Mouse (Mus musculus) bone marrow, adult 2 months (tissue): ENCODE measurements around the gene Eif4b. TPM values are rescaled to one million over a fixed set of nuclear protein-coding genes. Genes with fewer than 3 reads are reported as not detected.
A peak's percentile ranks its signal among the peaks of the same experiment; 100 is the strongest.

Experiments used
- H3K27ac ChIP-seq: fragments of 200-500 bp; 2 replicates; pipeline ENCODE4 v1.5.1; 2012; ENCODE audit warnings: low read depth, mild to moderate bottlenecking, control low read depth, inconsistent platforms, low read length; ENCODE audit not compliant: control insufficient read depth, poor library complexity, insufficient read depth
- H3K4me1 ChIP-seq: fragments of 200-500 bp; 2 replicates; pipeline ENCODE4 v1.6.1; 2011; ENCODE audit warnings: low read length; ENCODE audit not compliant: control insufficient read depth, insufficient read depth
- H3K4me3 ChIP-seq: fragments of 200-500 bp; replicated peaks from 2 replicates; pipeline ENCODE3; 2011; ENCODE audit warnings: mild to moderate bottlenecking, low read depth, low read length, control low read depth; ENCODE audit not compliant: control insufficient read depth
- CTCF ChIP-seq: fragments of 200-500 bp; IDR thresholded peaks from 2 replicates; pipeline ENCODE4 v1.5.1; 2011; ENCODE audit warnings: low read length, control low read depth; ENCODE audit not compliant: control insufficient read depth, insufficient read depth
- POLR2A ChIP-seq: fragments of 200-500 bp; IDR thresholded peaks from 2 replicates; pipeline ENCODE4 v1.6.1; 2011; ENCODE audit warnings: low read depth, mild to moderate bottlenecking, control low read depth, low read length, borderline replicate concordance; ENCODE audit not compliant: control insufficient read depth
- WGBS: fragments of 180-500 bp; shearing (Covaris S2); methylation state at CpG from one replicate; pipeline ENCODE4 v1.1.7; 2018; 5-methylcytosine and 5-hydroxymethylcytosine counted together
- polyA plus RNA-seq: library from polyadenylated mRNA; stranded (reverse); fragments of >200 nt; gene quantifications from 2 replicates; pipeline ENCODE4 v1.2.4, GENCODE M21; 2011; ENCODE audit warnings: low replicate concordance; ENCODE audit not compliant: missing spikeins, insufficient read depth, insufficient read length

Eif4b gene
- polyA plus RNA-seq, 1 experiment, result 122 TPM

DNA sequence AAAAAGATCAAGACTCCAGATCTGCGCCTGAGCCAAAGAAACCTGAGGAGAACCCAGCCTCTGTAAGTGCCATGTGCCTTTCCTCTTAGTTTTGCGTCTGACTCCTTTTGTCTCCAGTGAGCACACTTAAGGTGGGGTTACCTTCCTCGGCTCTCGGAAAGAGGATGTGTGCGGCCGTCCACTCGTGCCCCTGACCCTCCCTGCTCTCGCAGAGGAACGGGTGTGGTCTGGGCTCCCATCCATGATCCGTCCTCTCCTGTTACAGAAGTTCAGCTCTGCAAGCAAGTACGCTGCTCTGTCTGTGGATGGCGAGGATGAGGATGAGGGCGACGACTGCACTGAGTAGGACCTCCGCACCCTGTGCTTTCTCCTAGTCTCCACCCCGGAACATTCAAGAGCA, 21.4 kb downstream of the Eif4b start:
- H3K27ac ChIP-seq, result no peak overlapping the region
- peaks cover 2% of the 10 kb centered on the region; the same call in 1 of the 2 replicates for H3K4me1 ChIP-seq
- no peak overlapping the region for H3K4me3 ChIP-seq
- 79% methylated on average over 16 of the region's 16 CpGs for WGBS
- TF ChIP-seq POLR2A (no peak), CTCF (no peak)

DNA sequence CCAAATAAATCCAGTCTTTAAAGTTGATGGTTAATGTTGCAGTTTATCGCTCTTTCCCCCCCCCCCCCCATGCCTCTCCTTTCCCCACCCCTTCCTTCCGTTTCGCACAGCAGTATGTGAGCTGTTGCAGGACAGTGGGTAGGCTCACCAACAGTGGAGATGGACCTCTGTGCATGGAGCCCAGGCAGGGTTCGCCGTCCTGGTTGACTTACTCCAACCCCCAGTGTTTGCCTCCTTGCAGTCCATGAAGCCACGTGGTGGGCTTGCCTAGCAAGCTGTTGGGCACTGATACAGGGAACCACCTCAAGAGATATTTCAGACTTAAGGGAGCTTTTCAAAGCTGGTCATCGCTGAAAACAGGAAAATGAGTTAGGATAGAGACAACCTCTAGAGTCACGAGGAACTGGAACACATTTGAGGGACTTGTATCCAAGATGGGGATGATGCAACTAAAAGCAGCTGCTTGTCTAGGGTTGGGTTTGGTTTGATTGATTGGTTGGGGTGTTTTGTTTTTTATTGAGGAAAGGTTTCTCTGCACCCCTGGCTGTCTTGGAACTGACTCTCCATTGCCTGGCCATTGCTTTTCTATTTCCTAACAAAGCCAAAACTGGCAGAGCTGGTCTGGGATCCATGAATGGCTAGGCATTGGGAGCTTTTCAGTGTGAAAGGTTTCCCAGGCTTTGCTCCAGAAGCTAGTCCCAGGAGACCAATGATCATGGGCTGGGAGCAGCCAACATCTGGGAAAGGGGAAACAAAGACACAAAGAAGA, 23.8 kb downstream of the Eif4b start:
- TF ChIP-seq POLR2A (no peak), CTCF (no peak)
- WGBS, result 45% methylated on average over 8 of the region's 8 CpGs
- H3K27ac ChIP-seq, result no peak overlapping the region
- no peak overlapping the region for H3K4me3 ChIP-seq
- H3K4me1 ChIP-seq, result peaks cover 2% of the 10 kb centered on the region; the same call in 1 of the 2 replicates

DNA sequence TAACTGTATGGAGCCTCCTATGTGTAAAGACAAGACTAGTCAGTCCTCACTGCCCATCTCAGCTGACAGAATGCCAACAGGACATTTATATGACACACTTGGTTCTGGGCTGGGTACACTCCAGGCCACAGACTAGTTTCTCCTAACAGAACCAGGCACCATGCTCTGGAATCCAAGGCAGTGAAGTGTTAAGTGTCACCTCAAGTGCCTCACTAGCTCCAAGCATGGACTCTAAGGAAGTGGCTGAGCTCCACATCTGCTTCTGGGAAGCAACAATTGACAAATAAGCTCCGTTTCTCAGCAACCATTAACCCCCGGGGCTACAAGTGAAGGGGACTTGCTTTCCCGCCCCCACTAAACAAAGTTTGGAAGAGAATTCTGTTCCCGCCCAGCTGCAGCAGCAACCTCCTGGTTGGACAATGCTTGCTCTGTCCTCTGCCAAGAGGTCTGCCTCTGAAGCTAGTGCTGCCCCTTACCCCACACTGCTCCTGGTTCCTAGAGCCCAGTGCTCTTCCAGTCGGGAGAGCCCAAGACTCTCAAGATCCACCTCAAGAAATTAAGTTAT, 24.5 kb downstream of the Eif4b start:
- Histone ChIP-seq H3K27ac (no peak overlapping the region), H3K4me3 (no peak overlapping the region), H3K4me1 (peaks cover 2% of the 10 kb centered on the region; the same call in 1 of the 2 replicates)
- WGBS, result 72% methylated on average over 5 of the region's 5 CpGs
- no peak for TF ChIP-seq POLR2A
- TF ChIP-seq CTCF, result no peak

DNA sequence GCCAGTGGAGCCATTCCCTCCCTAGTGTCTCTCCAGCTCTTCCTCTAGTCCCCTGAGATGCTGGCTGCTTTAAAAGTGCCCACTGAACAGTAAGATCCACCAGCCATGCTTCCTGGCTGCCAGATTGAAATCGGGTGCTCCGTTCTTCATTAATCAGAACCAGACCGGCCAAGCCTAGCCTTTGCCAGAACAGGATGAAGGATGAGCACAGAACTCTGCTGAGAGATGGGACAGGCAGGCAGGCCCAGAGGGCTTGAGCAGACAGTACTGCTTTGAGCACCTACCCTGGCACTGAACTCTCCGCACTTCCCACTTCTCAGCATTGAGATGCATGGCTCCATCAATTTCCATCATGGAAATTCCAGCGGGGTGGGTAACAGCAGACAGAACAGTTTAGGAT, 25.7 kb downstream of the Eif4b start:
- TF ChIP-seq POLR2A (no peak), CTCF (no peak)
- no peak overlapping the region for H3K4me3 ChIP-seq
- WGBS, result 76% methylated on average over 5 of the region's 5 CpGs
- no peak overlapping the region for H3K27ac ChIP-seq
- peaks cover 2% of the 10 kb centered on the region; the same call in 1 of the 2 replicates for H3K4me1 ChIP-seq

DNA sequence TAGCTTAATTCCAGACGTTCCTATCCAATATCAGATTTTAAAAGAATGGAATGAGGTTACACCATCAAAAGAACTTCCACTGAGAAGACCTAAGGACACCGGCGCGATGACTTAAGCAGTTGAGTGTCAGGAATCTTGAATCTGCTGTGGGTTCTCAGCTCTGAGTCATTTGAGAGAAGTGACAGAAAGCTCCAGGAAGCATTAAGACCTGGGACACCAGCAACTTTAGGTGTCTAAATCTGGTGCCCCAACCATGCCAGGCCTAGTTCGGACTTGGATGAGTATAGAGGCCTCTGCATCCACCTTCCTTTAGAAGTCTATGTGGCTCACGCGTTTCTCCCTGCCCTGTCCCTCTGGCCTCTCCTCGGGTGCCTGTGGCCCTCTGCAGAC, 26.2 kb downstream of the Eif4b start:
- Histone ChIP-seq H3K27ac (peak overlapping the region; percentile 15; the same call in 1 of the 2 replicates), H3K4me3 (peak overlapping the region; percentile 56), H3K4me1 (peaks cover 2% of the 10 kb centered on the region; the same call in 1 of the 2 replicates)
- 35% methylated on average over 8 of the region's 8 CpGs for WGBS
- TF ChIP-seq CTCF (no peak), POLR2A (no peak)

DNA sequence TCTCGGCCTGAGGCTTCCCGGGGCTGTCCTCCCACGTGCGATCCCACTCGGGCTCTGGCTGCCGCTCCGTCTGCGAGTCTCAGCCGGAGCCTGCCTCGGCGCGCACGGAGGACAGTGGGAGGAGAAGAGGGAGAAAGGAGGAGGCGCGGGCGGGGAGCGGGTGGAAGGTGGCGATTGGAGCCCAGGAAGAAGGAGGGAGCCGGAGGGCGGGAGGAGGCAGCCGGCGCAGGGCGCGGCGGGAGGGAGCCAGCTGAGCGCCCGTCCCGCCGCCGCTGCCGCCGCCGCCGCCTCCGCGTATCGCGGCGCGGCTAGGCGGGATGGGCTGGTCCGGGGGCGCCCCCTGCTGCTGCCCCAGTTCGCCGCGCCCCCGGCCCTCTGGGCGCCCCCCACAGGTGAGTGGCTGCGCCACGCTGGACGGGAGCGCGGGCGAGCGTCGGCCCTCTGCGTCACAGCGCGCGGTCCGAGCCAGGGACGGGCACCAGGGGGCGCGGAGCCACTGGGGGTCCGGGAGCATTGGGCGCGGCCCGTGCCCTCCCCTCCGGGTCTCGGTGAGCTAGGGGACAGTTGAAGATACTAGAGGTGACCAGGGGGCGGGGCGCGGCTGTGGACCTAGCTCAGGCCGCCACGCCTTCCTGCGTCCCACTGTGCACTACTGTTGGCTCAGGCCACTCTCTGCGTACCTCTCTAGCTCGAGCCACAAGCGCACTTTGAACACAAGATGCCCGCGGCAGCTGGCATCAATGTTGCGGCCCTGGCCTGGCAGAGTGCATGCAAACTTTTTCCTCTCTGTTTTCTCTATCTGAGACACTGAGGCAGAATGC, 26.8 kb downstream of the Eif4b start, which contains the start of gene Tns2:
Gene Tns2, plus strand, starts transcription at position 253 of the 821 bp plus-strand sequence.
- H3K27ac ChIP-seq, result peak within 1 kb of the TSS; percentile 15; the same call in 1 of the 2 replicates
- peak within 1 kb of the TSS; percentile 56 for H3K4me3 ChIP-seq
- peaks cover 2% of the 10 kb centered on the region; the same call in 1 of the 2 replicates for H3K4me1 ChIP-seq
- WGBS, result under 1% methylated on average over 81 of the region's 82 CpGs
- peak; percentile 4; the same call in 1 of the 2 replicates for TF ChIP-seq POLR2A
- TF ChIP-seq CTCF, result peak; percentile 10; the same call in 1 of the 2 replicates

DNA sequence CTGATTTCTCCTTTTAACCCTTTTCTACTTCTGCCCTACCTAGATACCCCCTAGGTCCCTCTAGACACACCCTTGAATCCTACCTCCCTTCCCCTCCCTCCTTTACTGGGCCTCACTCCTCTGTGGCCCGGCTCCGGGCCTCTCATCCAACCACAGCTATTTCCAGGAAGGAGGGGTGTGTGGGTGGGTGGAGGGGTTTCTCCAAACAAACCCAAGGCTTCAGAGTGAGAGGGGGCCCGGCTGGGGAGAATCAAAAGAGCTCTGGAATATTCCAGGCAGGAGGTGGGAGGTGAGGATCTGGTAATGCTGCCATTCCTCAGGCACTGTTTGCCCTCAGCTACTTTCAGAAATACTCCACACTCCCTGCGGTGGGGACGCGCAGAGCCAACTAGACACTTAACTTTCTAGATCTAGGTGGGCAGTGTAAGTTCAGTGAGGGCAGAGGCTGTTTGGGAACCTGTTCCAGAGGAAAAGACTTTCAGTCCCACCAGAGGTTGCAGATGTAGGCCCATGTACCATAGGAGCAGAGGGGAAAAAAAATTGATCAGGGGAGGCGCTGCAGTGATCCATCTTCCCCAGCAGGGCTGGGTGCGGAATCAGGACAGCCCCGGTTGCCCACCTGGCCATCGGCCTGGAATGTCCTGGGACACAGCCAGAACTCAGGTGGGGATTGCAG, 27.6 kb downstream of the Eif4b start:
- no peak for TF ChIP-seq CTCF
- no peak for TF ChIP-seq POLR2A
- WGBS, result 55% methylated on average over 10 of the region's 10 CpGs
- Histone ChIP-seq H3K27ac (no peak overlapping the region), H3K4me1 (peaks cover 2% of the 10 kb centered on the region; the same call in 1 of the 2 replicates), H3K4me3 (no peak overlapping the region)
